Mouse (Mus musculus): ENCODE measurements at regions not wholly inside any gene's neighbourhood (a gene's known extent, or its start where the extent isn't known, plus 50 kb on each side); places are given as distances from the start of the nearest gene placed in this dataset.
"Not testable (repeated sequence)": the region's sequence is repeated elsewhere in the genome, so short reads cannot be mapped to it uniquely, and the experiment has no call there.

GRCm38 (mm10) chr4:44424831-44425704, 124.4 kb downstream of the Melk start:
- DNase-seq (ENCODE audit: low spot score in 2 of 2) = no peak

- DNase-seq (ENCODE audit: low spot score in 2 of 2) = no peak
Observed at GRCm38 (mm10) chr4:44434593-44434992, 133.9 kb downstream of the Melk start.

- DNase-seq (ENCODE audit: low spot score in 2 of 2) = no peak
Observed at GRCm38 (mm10) chr4:44445511-44445910, 144.8 kb downstream of the Melk start.

GRCm38 (mm10) chr4:44450881-44451532, 150.3 kb downstream of the Melk start:
- DNase-seq (ENCODE audit: low spot score in 2 of 2) = no peak

- DNase-seq (ENCODE audit: low spot score in 2 of 2) = no peak
Observed at GRCm38 (mm10) chr4:44452043-44452618, 151.5 kb downstream of the Melk start.

GRCm38 (mm10) chr4:44453552-44453951, 152.9 kb downstream of the Melk start:
- no peak for DNase-seq (ENCODE audit: low spot score in 2 of 2)

- DNase-seq (ENCODE audit: low spot score in 2 of 2) = peak in 1 of 2 experiments; percentile 9
Observed at GRCm38 (mm10) chr4:44455851-44456250, 155.2 kb downstream of the Melk start.

- DNase-seq (ENCODE audit: low spot score in 2 of 2) = not testable (repeated sequence)
Observed at GRCm38 (mm10) chr4:44473511-44473910, 172.8 kb downstream of the Melk start.
